Comparison of ENCODE assay signal across 9 mouse cellular contexts in the genomic region with DNA sequence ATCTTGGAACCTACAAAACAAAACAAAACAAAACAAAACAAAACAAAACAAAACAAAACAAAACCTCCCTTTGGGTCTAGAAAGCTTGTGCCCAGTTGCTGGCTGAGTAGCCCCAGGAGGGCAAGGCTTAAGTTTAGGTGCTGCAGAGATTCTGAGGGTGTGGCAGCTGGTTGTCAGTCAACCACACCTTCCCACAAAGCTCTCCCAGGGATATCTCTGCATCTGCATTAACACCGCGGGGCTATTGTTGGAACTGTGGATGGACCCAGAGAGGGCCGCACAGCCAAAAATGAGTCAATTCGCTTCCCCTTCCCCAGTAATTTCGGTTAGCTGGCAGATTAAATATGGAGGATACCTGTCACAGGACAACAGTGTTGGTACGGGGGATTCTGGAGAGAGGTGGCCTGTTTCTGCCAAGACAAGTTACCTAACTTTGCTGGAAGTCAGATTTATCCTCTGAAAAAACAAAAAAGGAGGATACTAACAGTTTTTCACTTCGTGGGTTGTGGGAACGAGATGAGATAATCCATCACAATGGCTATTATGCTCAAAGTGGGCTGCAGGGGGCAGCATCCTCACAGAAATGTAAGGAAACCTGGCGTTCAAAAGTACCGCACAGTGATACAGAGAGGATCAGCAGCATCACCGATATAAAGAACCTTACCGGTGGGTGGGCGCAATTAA.
DNase-seq lines count a peak whose midpoint lies in the region; ATAC-seq and TF ChIP-seq lines count a peak whose summit lies in the region.
"Had no signal": no experiment of that assay in that cellular context is flagged by ENCODE, and none has a peak within 500 bp of the region (broad histone marks: within the 10 kb centered on the region; RNA-seq: fewer than 3 reads in every experiment).

No protein-coding gene starts in this region.

- H3K36me3 ChIP-seq in MEL (ENCODE audit: control insufficient read depth in 1 of 2, insufficient read depth in 2 of 2, low read length in 2 of 2) = no peaks in the 10 kb centered on the region
- no peaks in the 10 kb centered on the region for H3K36me3 ChIP-seq in forebrain, embryonic 15.5 days
- H3K36me3 ChIP-seq in heart, postnatal 0 days (replicated peaks; ENCODE audit: control insufficient read depth, insufficient read depth, low read length) = no peaks in the 10 kb centered on the region
- H3K36me3 ChIP-seq: liver, embryonic 15.5 days had no signal

- H3K9me3 ChIP-seq in MEL (replicated peaks; ENCODE audit: insufficient read depth, low read length) = no peaks in the 10 kb centered on the region
- no peaks in the 10 kb centered on the region for H3K9me3 ChIP-seq in forebrain, embryonic 15.5 days
- H3K9me3 ChIP-seq in heart, postnatal 0 days (replicated peaks; ENCODE audit: control insufficient read depth, low read length) = no peaks in the 10 kb centered on the region
- H3K9me3 ChIP-seq: liver, embryonic 15.5 days had no signal

- H3K27me3 ChIP-seq in MEL (ENCODE audit: control insufficient read depth in 1 of 2, insufficient read depth in 2 of 2, low read length in 2 of 2) = no peaks in the 10 kb centered on the region; a peak in 1 of 4 replicates
- H3K27me3 ChIP-seq in forebrain, embryonic 15.5 days = no peaks in the 10 kb centered on the region
- H3K27me3 ChIP-seq in heart, postnatal 0 days (ENCODE audit: control insufficient read depth, insufficient read depth, low read length) = no peaks in the 10 kb centered on the region

- peak; percentile 65 for DNase-seq in MEL (ENCODE audit: low read depth, low spot score)
- peak; percentile 78 for DNase-seq in heart, postnatal 0 days (ENCODE audit: low spot score)
- DNase-seq in kidney, postnatal 4 days = peak; percentile 89 to 90
- DNase-seq in lung, adult 18-20 months = peak; percentile 71 to 74
- peak; percentile 69 for DNase-seq in ovary, postnatal 14 days (ENCODE audit: low spot score)
- peak; percentile 35 to 47 for DNase-seq in thymus, postnatal 36 days

- no peaks in the 10 kb centered on the region for H3K79me2 ChIP-seq in MEL (ENCODE audit: control insufficient read depth, insufficient read depth, low read length, poor library complexity)

- H3K4me2 ChIP-seq in forebrain, embryonic 15.5 days (replicated peaks) = peak overlapping the region; percentile 29
- H3K4me2 ChIP-seq in heart, postnatal 0 days (ENCODE audit: low read depth, low read length) = peak overlapping the region; percentile 42
- H3K4me2 ChIP-seq: liver, embryonic 15.5 days had no signal

- no peak overlapping the region for H3K27ac ChIP-seq in MEL (ENCODE audit: control insufficient read depth, low read depth, low read length)
- H3K27ac ChIP-seq in forebrain, embryonic 15.5 days (replicated peaks) = no peak overlapping the region
- H3K27ac ChIP-seq in heart, postnatal 0 days (ENCODE audit: low read depth) = no peak overlapping the region
- H3K27ac ChIP-seq: liver, embryonic 15.5 days had no signal

- no peak for TF ChIP-seq POLR2A in MEL (IDR thresholded peaks at IDR 0.05; ENCODE audit: control insufficient read depth in 1 of 2, insufficient read depth in 1 of 2, low read depth in 1 of 2, low read length in 2 of 2, poor library complexity in 1 of 2)

- TF ChIP-seq RAD21 in MEL (IDR thresholded peaks at IDR 0.05; ENCODE audit: low read depth, low read length) = peak; percentile 94

- no peaks in the 10 kb centered on the region for H3K4me1 ChIP-seq in MEL (ENCODE audit: control insufficient read depth in 1 of 2, insufficient read depth in 2 of 2, low read length in 2 of 2)
- H3K4me1 ChIP-seq in forebrain, embryonic 15.5 days = peaks cover 5% of the 10 kb centered on the region; the same call in 1 of the 2 replicates
- no peaks in the 10 kb centered on the region for H3K4me1 ChIP-seq in heart, postnatal 0 days (ENCODE audit: control insufficient read depth, insufficient read depth)
- H3K4me1 ChIP-seq: liver, embryonic 15.5 days had no signal

- H3K4me3 ChIP-seq in MEL (ENCODE audit: control insufficient read depth in 1 of 2, insufficient read depth in 1 of 2, low read depth in 2 of 2, low read length in 2 of 2) = no peak overlapping the region
- H3K4me3 ChIP-seq in forebrain, embryonic 15.5 days = no peak overlapping the region
- no peak overlapping the region for H3K4me3 ChIP-seq in heart, postnatal 0 days (ENCODE audit: low read depth, low read length)
- H3K4me3 ChIP-seq: liver, embryonic 15.5 days had no signal

- 8% methylated on average over 13 of the region's 13 CpGs for WGBS in forebrain, embryonic 15.5 days
- 11% methylated on average over 13 of the region's 13 CpGs for WGBS in heart, postnatal 0 days

- peak; percentile 64; the same call in 1 of the 2 replicates for ATAC-seq in cerebellum, adult (ENCODE audit: insufficient number of reproducible peaks, low FRiP score, low TSS enrichment)
- peak; percentile 91 for ATAC-seq in forebrain, embryonic 15.5 days (replicated peaks)
- ATAC-seq in heart, postnatal 0 days (ENCODE audit: insufficient read depth, low read depth) = no peak

- no peak for TF ChIP-seq EP300 in MEL (IDR thresholded peaks at IDR 0.05; ENCODE audit: low read depth in 1 of 2, low read length in 2 of 2)
- no peak for TF ChIP-seq EP300 in heart, postnatal 0 days (IDR thresholded peaks at IDR 0.05; ENCODE audit: low read depth)

- peak; percentile 53 to 86 (median 69) for TF ChIP-seq CTCF in MEL (IDR thresholded peaks at IDR 0.05 in 2 of 3, conservative IDR thresholded peaks at IDR 0.05 in 1 of 3; ENCODE audit: control insufficient read depth in 1 of 3, insufficient read depth in 1 of 3, low read depth in 2 of 3, low read length in 3 of 3, poor library complexity in 1 of 3, severe bottlenecking in 1 of 3)
- TF ChIP-seq CTCF in heart, postnatal 0 days (IDR thresholded peaks at IDR 0.05; ENCODE audit: low read depth) = peak; percentile 84

- H3K9ac ChIP-seq in MEL (ENCODE audit: control insufficient read depth, low read depth, low read length, poor library complexity, severe bottlenecking) = no peak overlapping the region
- H3K9ac ChIP-seq in forebrain, embryonic 15.5 days (replicated peaks) = no peak overlapping the region
- H3K9ac ChIP-seq in heart, postnatal 0 days (replicated peaks; ENCODE audit: low read depth, low read length) = no peak overlapping the region
- H3K9ac ChIP-seq: liver, embryonic 15.5 days had no signal

TF ChIP-seq in MEL, 35 proteins besides CTCF, POLR2A, EP300 and RAD21:
- TF ChIP-seq ZC3H11A (IDR thresholded peaks at IDR 0.05; ENCODE audit: low read depth, low read length) = peak; percentile 87
- TF ChIP-seq SMC3 (IDR thresholded peaks at IDR 0.05; ENCODE audit: low read depth, low read length) = peak; percentile 94
- TF ChIP-seq ZKSCAN1 (IDR thresholded peaks at IDR 0.05; ENCODE audit: low read depth, low read length) = no peak
- TF ChIP-seq TCF12 (IDR thresholded peaks at IDR 0.05; ENCODE audit: low read depth, low read length) = no peak
- TF ChIP-seq POLR2AphosphoS5 (IDR thresholded peaks at IDR 0.05; ENCODE audit: borderline replicate concordance, low read depth, low read length) = no peak
- peak; percentile 16; the same call in 1 of the 2 replicates for TF ChIP-seq GATA1 (IDR thresholded peaks at IDR 0.05; ENCODE audit: low read depth, low read length)
- TF ChIP-seq E2F4 (IDR thresholded peaks at IDR 0.05; ENCODE audit: borderline replicate concordance, low read depth, low read length) = no peak
- TF ChIP-seq GABPA (IDR thresholded peaks at IDR 0.05; ENCODE audit: low read depth, low read length) = no peak
TF ChIP-seq in MEL: peak in this region for 3.
